10 mouse cellular contexts compared by ENCODE assay signal in genomic region chr9:98955716-98956224, GRCm38 (mm10). TPM values are rescaled to one million over a fixed set of nuclear protein-coding genes. Genes with fewer than 3 reads are reported as not detected.
DNase-seq lines count a peak whose midpoint lies in the region; ATAC-seq lines count a peak whose summit lies in the region.
"Had no signal": no experiment of that assay in that cellular context is flagged by ENCODE, and none has a peak within 500 bp of the region (broad histone marks: within the 10 kb centered on the region; RNA-seq: fewer than 3 reads in every experiment).

No protein-coding gene starts in this region.

- no peaks in the 10 kb centered on the region for H3K9me3 ChIP-seq in hindbrain, embryonic 11.5 days (ENCODE audit: control insufficient read depth, low read length)
- H3K9me3 ChIP-seq in limb, embryonic 15.5 days: no peaks in the 10 kb centered on the region

- no peaks in the 10 kb centered on the region for H3K4me1 ChIP-seq in brown adipose tissue, adult 24 weeks (ENCODE audit: control insufficient read depth, insufficient read depth, insufficient read length, low read length)
- H3K4me1 ChIP-seq in hindbrain, embryonic 11.5 days (replicated peaks; ENCODE audit: control insufficient read depth, insufficient read depth, low read length): peaks cover 9% of the 10 kb centered on the region
- peaks cover 40% of the 10 kb centered on the region for H3K4me1 ChIP-seq in limb, embryonic 15.5 days

- peak overlapping the region; percentile 82 for H3K4me2 ChIP-seq in hindbrain, embryonic 11.5 days (replicated peaks; ENCODE audit: low read depth, low read length)
- H3K4me2 ChIP-seq in limb, embryonic 15.5 days: peak overlapping the region; percentile 90

- no peaks in the 10 kb centered on the region for H3K36me3 ChIP-seq in hindbrain, embryonic 11.5 days (ENCODE audit: control insufficient read depth, insufficient read depth, low read length)
- H3K36me3 ChIP-seq in limb, embryonic 15.5 days: no peaks in the 10 kb centered on the region
- H3K36me3 ChIP-seq: G1E had no signal

- intact Hi-C loops in heart, postnatal 25 days (cut with DNase I): loop anchor here (10.0 kb wide), 1 partner anchor 311 kb away; no protein-coding TSS in a partner anchor

- peak overlapping the region; percentile 44; the same call in 1 of the 2 replicates for H3K9ac ChIP-seq in hindbrain, embryonic 11.5 days (ENCODE audit: low read depth, low read length)
- peak overlapping the region; percentile 39; the same call in 1 of the 2 replicates for H3K9ac ChIP-seq in limb, embryonic 15.5 days

- peak; percentile 27 to 47 for DNase-seq in heart, adult 18-20 months
- no peak for DNase-seq in heart, postnatal 25 days (ENCODE audit: low spot score)
- no peak for DNase-seq in hindbrain, embryonic 11.5 days (ENCODE audit: low spot score)
- peak; percentile 54 for DNase-seq in retina, embryonic 14.5 days (ENCODE audit: low spot score)
- DNase-seq in cerebellum, adult 11 months: no peak
- DNase-seq in layer of hippocampus, adult 18-20 months (ENCODE audit: low spot score in 2 of 2): no peak

- H3K4me3 ChIP-seq in brown adipose tissue, adult 24 weeks (ENCODE audit: insufficient read depth, low read depth, low read length): peak overlapping the region; percentile 45
- peak overlapping the region; percentile 43 for H3K4me3 ChIP-seq in hindbrain, embryonic 11.5 days (ENCODE audit: low read depth, low read length)
- H3K4me3 ChIP-seq in limb, embryonic 15.5 days: peak overlapping the region; percentile 46

- ATAC-seq in hindbrain, embryonic 11.5 days (ENCODE audit: low FRiP score): peak; percentile 6; the same call in 1 of the 2 replicates
- ATAC-seq in limb, embryonic 15.5 days (ENCODE audit: insufficient number of reproducible peaks, low FRiP score, low TSS enrichment, low read depth): 0 out of 2 replicates have a peak, but pooled peaks have one; percentile 16

- peaks cover 88% of the 10 kb centered on the region for H3K27me3 ChIP-seq in hindbrain, embryonic 11.5 days (ENCODE audit: control insufficient read depth, insufficient read depth, low read length)
- peaks cover 96% of the 10 kb centered on the region for H3K27me3 ChIP-seq in limb, embryonic 15.5 days

- no peak overlapping the region for H3K27ac ChIP-seq in brown adipose tissue, adult 24 weeks (replicated peaks; ENCODE audit: low read depth, low read length)
- H3K27ac ChIP-seq in hindbrain, embryonic 11.5 days (ENCODE audit: low read depth, low read length): no peak overlapping the region
- H3K27ac ChIP-seq in limb, embryonic 15.5 days: no peak overlapping the region

- under 1% methylated on average over 50 of the region's 60 CpGs for WGBS in hindbrain, embryonic 11.5 days
- under 1% methylated on average over 60 of the region's 60 CpGs for WGBS in limb, embryonic 15.5 days

RNA-seq across cellular contexts. Expression of gene Foxl2, which starts 0.7 kb away (rescaled TPM):
- not detected for total RNA-seq in heart, adult 18-20 months (2021)
- total RNA-seq in heart, postnatal 25 days (2021): not detected
- not detected in 2 replicates for polyA plus RNA-seq in brown adipose tissue, adult 24 weeks (2012; ENCODE audit: insufficient read depth, insufficient read length, missing spikeins)
- polyA plus RNA-seq in hindbrain, embryonic 11.5 days (2014; fragmentation: Nextera tagmentation; extraction: Ambion mirVana): 1.0 and 1.3 TPM in 2 replicates
- polyA plus RNA-seq in limb, embryonic 15.5 days (2015; fragmentation: Nextera tagmentation; extraction: Ambion mirVana): 0.05 and 0.12 TPM in 2 replicates
- total RNA-seq in layer of hippocampus, adult 18-20 months (2021): 1 to 10 TPM in 1 of 2 experiments, under 1 TPM in 1; 0.89 to 1.1 TPM
- total RNA-seq: G1E; heart, postnatal 36 days had no signal
- polyA plus RNA-seq: G1E had no signal

RNA-seq across cellular contexts. Expression of gene Faim, which starts 30.4 kb away (rescaled TPM):
- total RNA-seq in heart, adult 18-20 months (2021): 1 to 10 TPM; 4.8 to 5.6 TPM
- 1 to 10 TPM; 5.5 to 6.8 TPM for total RNA-seq in heart, postnatal 25 days (2021)
- 28.6 TPM in 2 replicates for polyA plus RNA-seq in brown adipose tissue, adult 24 weeks (2012; ENCODE audit: insufficient read depth, insufficient read length, missing spikeins)
- 92.0 and 96.3 TPM in 2 replicates for polyA plus RNA-seq in hindbrain, embryonic 11.5 days (2014; fragmentation: Nextera tagmentation; extraction: Ambion mirVana)
- 33.0 and 34.0 TPM in 2 replicates for polyA plus RNA-seq in limb, embryonic 15.5 days (2015; fragmentation: Nextera tagmentation; extraction: Ambion mirVana)
- 10 to 100 TPM; 56.0 to 56.9 TPM for total RNA-seq in layer of hippocampus, adult 18-20 months (2021)

RNA-seq across cellular contexts. Expression of gene 7420426K07Rik, which starts 52.9 kb away (rescaled TPM):
- not detected for total RNA-seq in heart, adult 18-20 months (2021)
- not detected for total RNA-seq in heart, postnatal 25 days (2021)
- not detected in 2 replicates for polyA plus RNA-seq in brown adipose tissue, adult 24 weeks (2012; ENCODE audit: insufficient read depth, insufficient read length, missing spikeins)
- not detected in 2 replicates for polyA plus RNA-seq in hindbrain, embryonic 11.5 days (2014; fragmentation: Nextera tagmentation; extraction: Ambion mirVana)
- not detected in 2 replicates for polyA plus RNA-seq in limb, embryonic 15.5 days (2015; fragmentation: Nextera tagmentation; extraction: Ambion mirVana)
- total RNA-seq in layer of hippocampus, adult 18-20 months (2021): not detected
- total RNA-seq: G1E; heart, postnatal 36 days had no signal
- polyA plus RNA-seq: G1E had no signal

Comparison
In these comparisons a context has a peak if more than half of its experiments do, and no peak if none do; other contexts are left out.
1. DNase-seq: peak in heart, adult 18-20 months (2 of 2) and retina, embryonic 14.5 days (single experiment); none in heart, postnatal 25 days (single experiment), hindbrain, embryonic 11.5 days (single experiment), cerebellum, adult 11 months (single experiment) and layer of hippocampus, adult 18-20 months (0 of 2).
2. RNA of gene Faim, which starts 30.4 kb away (total RNA-seq): 56.0 to 56.9 TPM in layer of hippocampus, adult 18-20 months; 5.5 to 6.8 TPM in heart, postnatal 25 days and 4.8 to 5.6 TPM in heart, adult 18-20 months; every median in the first group is over 4 times any median in the second.
3. Peak in every context shown above with its lines, with median percentiles within 50 percentile points of each other: H3K4me3 ChIP-seq.